ENCODE assay signal across 9 mouse cellular contexts in genomic region chr2:33919934-33920615, GRCm38 (mm10). TPM values are rescaled to one million over a fixed set of nuclear protein-coding genes. Genes with fewer than 3 reads are reported as not detected.
DNase-seq lines count a peak whose midpoint lies in the region; ATAC-seq and TF ChIP-seq lines count a peak whose summit lies in the region.
"Had no signal": no experiment of that assay in that cellular context is flagged by ENCODE, and none has a peak within 500 bp of the region (broad histone marks: within the 10 kb centered on the region; RNA-seq: fewer than 3 reads in every experiment).

No protein-coding gene starts in this region.

- WGBS in hindbrain, postnatal 0 days, result 25% methylated on average over 22 of the region's 22 CpGs
- WGBS in midbrain, embryonic 12.5 days, result 18% methylated on average over 22 of the region's 22 CpGs

- no peaks in the 10 kb centered on the region for H3K27me3 ChIP-seq in hindbrain, postnatal 0 days (ENCODE audit: insufficient read depth, low read length)
- H3K27me3 ChIP-seq in midbrain, embryonic 12.5 days, result peaks cover 5% of the 10 kb centered on the region

- H3K36me3 ChIP-seq in hindbrain, postnatal 0 days (ENCODE audit: insufficient read depth, low read length), result no peaks in the 10 kb centered on the region
- H3K36me3 ChIP-seq in midbrain, embryonic 12.5 days, result no peaks in the 10 kb centered on the region

- H3K9me3 ChIP-seq in hindbrain, postnatal 0 days (ENCODE audit: low read length), result no peaks in the 10 kb centered on the region
- no peaks in the 10 kb centered on the region for H3K9me3 ChIP-seq in midbrain, embryonic 12.5 days

- H3K4me2 ChIP-seq in hindbrain, postnatal 0 days (ENCODE audit: low read depth, low read length), result no peak overlapping the region
- peak overlapping the region; percentile 32 for H3K4me2 ChIP-seq in midbrain, embryonic 12.5 days (replicated peaks)

- peaks cover 3% of the 10 kb centered on the region; the same call in 1 of the 2 replicates for H3K4me1 ChIP-seq in hindbrain, postnatal 0 days (ENCODE audit: insufficient read depth, low read length)
- peaks cover 10% of the 10 kb centered on the region for H3K4me1 ChIP-seq in midbrain, embryonic 12.5 days

- no peak overlapping the region for H3K27ac ChIP-seq in hindbrain, postnatal 0 days
- H3K27ac ChIP-seq in midbrain, embryonic 12.5 days (replicated peaks), result no peak overlapping the region

- H3K4me3 ChIP-seq in hindbrain, postnatal 0 days (ENCODE audit: low read length), result no peak overlapping the region
- H3K4me3 ChIP-seq in midbrain, embryonic 12.5 days, result peak overlapping the region; percentile 7; the same call in 1 of the 2 replicates

- ATAC-seq in hindbrain, postnatal 0 days, result no peak
- ATAC-seq in midbrain, embryonic 12.5 days (ENCODE audit: low FRiP score, low read depth), result no peak
- ATAC-seq in CD4-positive, CD25-positive, alpha-beta regulatory T cell, adult 4 months, result no peak
- no peak for ATAC-seq in megakaryocyte progenitor cell, adult 5-6 weeks (replicated peaks; ENCODE audit: poor library complexity)

- peak; percentile 10 for DNase-seq in adrenal gland, postnatal 14 days
- no peak for DNase-seq in adrenal gland, adult 8-10 months
- DNase-seq in embryo, embryonic 11 days, result peak; percentile 61
- DNase-seq in hindbrain, postnatal 0 days (ENCODE audit: low spot score), result peak; percentile 19
- DNase-seq in thymus, postnatal 25 days, result no peak
- DNase-seq: layer of hippocampus, postnatal 36 days had no signal

- no peak overlapping the region; the same call in 1 of the 2 replicates for H3K9ac ChIP-seq in hindbrain, postnatal 0 days (replicated peaks; ENCODE audit: low read length)
- H3K9ac ChIP-seq in midbrain, embryonic 12.5 days (replicated peaks), result peak overlapping the region; percentile 28; the same call in 1 of the 2 replicates

- no peak for TF ChIP-seq CTCF in hindbrain, postnatal 0 days (IDR thresholded peaks at IDR 0.05; ENCODE audit: low read depth)

RNA-seq across cellular contexts. Expression of gene Mvb12b, which starts 32.3 kb away (rescaled TPM):
- 17.7 and 19.0 TPM in 2 replicates for total RNA-seq in adrenal gland, postnatal 14 days (2021)
- total RNA-seq in adrenal gland, adult 8-10 months (2022), result 10 to 100 TPM; 20.3 to 35.9 (median 24.1) TPM
- total RNA-seq in hindbrain, postnatal 0 days (2014; rRNA removed), result 134 and 142 TPM in 2 replicates
- polyA plus RNA-seq in hindbrain, postnatal 0 days (2015; fragmentation: Nextera tagmentation; extraction: Ambion mirVana), result 55.4 and 64.1 TPM in 2 replicates
- 55.6 and 58.3 TPM in 2 replicates for polyA plus RNA-seq in midbrain, embryonic 12.5 days (2016; fragmentation: Nextera tagmentation; extraction: Ambion mirVana)
- 1 to 10 TPM; 1.7 to 2.7 TPM for polyA plus RNA-seq in CD4-positive, CD25-positive, alpha-beta regulatory T cell, adult 4 months (2017; shearing (Covaris generic))
- 30.0 and 37.1 TPM in 2 replicates for total RNA-seq in megakaryocyte progenitor cell, adult 5-6 weeks (2015)
- total RNA-seq in megakaryocyte progenitor cell, adult 5-6 weeks (2017), result 12.9 and 14.8 TPM in 2 replicates

Comparison
In these comparisons a context has a peak if more than half of its experiments do, and no peak if none do; other contexts are left out.
1. DNase-seq: peak in adrenal gland, postnatal 14 days (single experiment), embryo, embryonic 11 days (single experiment) and hindbrain, postnatal 0 days (single experiment); none in adrenal gland, adult 8-10 months (single experiment) and thymus, postnatal 25 days (single experiment).